Mouse (Mus musculus) cerebellum, postnatal 14 days (tissue): ENCODE results near the gene Olfr341.

Source experiments
- DNase-seq, 2 experiments: peaks; one replicate each; pipeline ENCODE4 v3.0.0; 2021; ENCODE audit warnings: mixed read lengths in 2 of 2

Gene Olfr341

DNA sequence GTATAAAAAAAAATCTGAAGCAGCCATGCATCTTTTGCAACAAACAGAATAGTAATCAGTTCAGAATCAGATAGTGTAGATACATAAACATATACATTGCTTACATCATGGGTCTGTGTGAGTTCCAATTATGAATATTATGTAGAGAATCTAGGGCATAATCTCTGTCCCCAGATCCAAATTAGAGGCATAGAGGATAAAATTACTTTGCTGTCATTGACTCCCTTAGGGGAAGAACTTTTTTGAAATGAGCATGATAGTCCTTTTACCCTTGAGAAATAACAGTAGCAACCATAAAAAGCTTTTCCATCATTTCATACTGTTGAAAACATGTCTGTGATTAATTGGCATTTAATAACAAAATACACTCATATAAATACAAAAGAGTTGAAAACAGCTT is at the start of gene Olfr341:
Gene Olfr341 (minus strand): TSS at position 101 of the 400 bp plus-strand sequence.
- DNase-seq, result no peak

DNA sequence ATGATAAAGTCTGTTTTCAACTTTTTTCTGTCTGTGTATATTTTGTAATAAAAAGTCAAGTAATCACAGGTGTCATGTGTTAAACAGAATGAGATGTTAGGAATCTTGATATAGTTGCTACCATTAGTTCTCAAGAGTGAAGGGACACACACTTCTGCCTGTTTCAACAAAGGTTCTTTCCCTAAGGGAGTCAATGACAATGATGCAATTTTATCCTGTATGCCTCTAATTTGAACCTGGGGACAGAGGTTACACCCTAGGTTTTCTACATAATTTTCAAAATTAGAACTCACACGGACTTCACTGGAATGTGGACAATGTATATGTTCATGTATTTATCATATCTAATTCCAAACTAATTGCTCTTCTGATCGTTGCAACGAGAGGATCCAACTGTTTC is 42.4 kb upstream of the Olfr341 start, which contains the start of gene Olfr342:
Gene Olfr342 (plus strand): TSS at position 301 of the 400 bp plus-strand sequence.
- no peak for DNase-seq

DNA sequence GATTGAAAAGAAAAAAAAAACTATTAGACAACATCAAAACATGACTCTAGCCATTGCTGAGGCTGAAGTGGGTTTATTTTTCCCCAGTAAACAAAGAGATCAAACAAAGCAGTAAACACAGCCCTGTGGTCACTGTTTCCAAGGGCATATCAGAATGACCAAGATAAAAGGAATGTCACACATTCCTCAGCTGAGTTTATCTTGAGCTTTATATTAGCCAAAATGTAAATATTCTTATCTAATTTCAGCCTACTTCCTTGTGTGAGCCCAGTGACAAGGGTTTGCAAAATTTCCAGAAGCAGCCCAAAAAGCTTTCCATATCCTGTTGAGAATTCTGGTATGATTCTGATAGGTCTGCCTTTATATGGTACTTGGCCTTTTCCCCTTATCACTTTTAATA is 8.6 kb downstream of the Olfr341 start:
- DNase-seq, result no peak

DNA sequence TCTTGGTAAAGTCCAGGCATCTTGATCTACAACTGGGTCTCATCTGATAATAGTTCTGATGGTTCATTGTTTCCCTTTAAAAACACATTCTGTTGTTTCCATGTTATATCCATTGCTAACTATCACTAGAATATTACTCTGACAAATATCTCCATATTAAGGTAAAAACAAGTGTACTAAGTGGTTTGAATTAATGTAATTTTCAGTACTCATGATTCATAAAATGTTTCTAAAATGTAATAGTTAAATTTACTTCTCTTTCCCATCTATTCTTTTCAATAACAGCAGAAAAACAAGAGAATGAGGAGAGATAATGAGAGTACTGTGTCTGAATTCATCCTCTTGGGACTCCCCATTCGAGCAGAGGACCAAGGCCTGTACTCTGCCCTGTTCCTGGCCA is 30.0 kb downstream of the Olfr341 start, which contains the start of gene Olfr340:
Gene Olfr340 (plus strand): TSS at position 301 of the 400 bp plus-strand sequence.
- no peak for DNase-seq
